Mouse (Mus musculus) ES-Bruce4 (cell line): ENCODE results near the gene Napsa. TPM values are rescaled to one million over a fixed set of nuclear protein-coding genes. Genes with fewer than 3 reads are reported as not detected.
A peak's percentile ranks its signal among the peaks of the same experiment; 100 is the strongest.

Source experiments
- H3K27ac ChIP-seq: 2 replicates; pipeline ENCODE4 v1.5.1; 2012; ENCODE audit warnings: low read length, inconsistent platforms; ENCODE audit not compliant: insufficient read depth
- H3K27me3 ChIP-seq: 2 replicates; pipeline ENCODE4 v1.6.1; 2012; ENCODE audit warnings: mild to moderate bottlenecking, low read length, inconsistent platforms; ENCODE audit not compliant: control insufficient read depth, poor library complexity, insufficient read depth, severe bottlenecking
- H3K36me3 ChIP-seq: 2 replicates; pipeline ENCODE4 v1.6.1; 2012; ENCODE audit warnings: inconsistent platforms, mild to moderate bottlenecking, low read length, moderate library complexity; ENCODE audit not compliant: control insufficient read depth, poor library complexity, insufficient read depth, severe bottlenecking
- H3K4me1 ChIP-seq: one replicate; pipeline ENCODE4 v1.8.1; 2011; ENCODE audit warnings: low read length; ENCODE audit not compliant: control insufficient read depth, insufficient read depth
- H3K4me3 ChIP-seq: 2 replicates; pipeline ENCODE4 v1.5.1; 2011; ENCODE audit warnings: low read depth, mild to moderate bottlenecking, low read length
- H3K9ac ChIP-seq: 2 replicates; pipeline ENCODE4 v1.6.1; 2012; ENCODE audit warnings: low read depth, mild to moderate bottlenecking, inconsistent platforms; ENCODE audit not compliant: poor library complexity, severe bottlenecking
- H3K9me3 ChIP-seq: replicated peaks from 2 replicates; pipeline ENCODE4 v1.6.1; 2012; ENCODE audit warnings: mild to moderate bottlenecking, low read length, inconsistent platforms; ENCODE audit not compliant: control insufficient read depth, poor library complexity, insufficient read depth, severe bottlenecking
- CTCF ChIP-seq: IDR thresholded peaks from one replicate; pipeline ENCODE4 v1.8.1; 2011; ENCODE audit warnings: low read depth, low read length
- EP300 ChIP-seq: IDR thresholded peaks from 2 replicates; pipeline ENCODE4 v1.6.1; 2011; ENCODE audit warnings: low read depth, low read length; ENCODE audit not compliant: insufficient read depth
- POLR2A ChIP-seq: IDR thresholded peaks from one replicate; pipeline ENCODE4 v1.8.1; 2011; ENCODE audit warnings: low read length; ENCODE audit not compliant: insufficient read depth
- polyA plus RNA-seq: library from polyadenylated mRNA; stranded (reverse); fragments of >200 nt; gene quantifications from 2 replicates; pipeline ENCODE4 v1.2.4, GENCODE M21; 2011; ENCODE audit warnings: low read depth; ENCODE audit not compliant: missing spikeins, insufficient read depth, insufficient read length

The Napsa gene
- polyA plus RNA-seq, 1 experiment, result 1.1 TPM

DNA sequence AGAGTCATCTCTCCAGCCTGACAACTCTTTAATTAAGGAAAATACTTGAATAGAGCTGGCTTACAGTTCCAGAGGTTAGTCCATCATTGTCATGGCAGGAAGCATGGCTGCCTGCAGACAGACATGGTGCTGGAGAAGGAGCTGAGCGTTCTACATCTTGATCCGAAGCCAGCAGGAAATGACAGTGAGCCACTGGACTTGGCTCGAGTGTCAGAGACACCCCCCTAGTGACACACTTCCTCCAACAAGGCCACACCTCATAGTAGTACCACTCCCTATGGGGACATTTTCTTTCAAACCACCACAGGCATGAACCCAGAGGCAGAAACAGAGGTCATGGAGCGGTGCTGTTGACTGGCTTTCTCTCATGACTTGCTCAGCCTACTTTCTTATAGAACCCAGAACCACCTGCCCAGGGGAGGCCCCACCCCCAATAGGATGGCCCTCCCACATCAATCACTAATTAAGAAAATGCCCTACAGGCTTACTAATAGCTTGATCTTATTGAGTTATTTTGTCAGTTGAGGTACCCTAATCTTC is 12.2 kb downstream of the Napsa start:
- Histone ChIP-seq H3K9me3 (no peaks in the 10 kb centered on the region), H3K27ac (no peak overlapping the region), H3K4me1 (no peaks in the 10 kb centered on the region), H3K36me3 (no peaks in the 10 kb centered on the region), H3K27me3 (no peaks in the 10 kb centered on the region), H3K9ac (no peak overlapping the region), H3K4me3 (no peak overlapping the region)
- TF ChIP-seq EP300 (no peak), CTCF (no peak), POLR2A (no peak)

DNA sequence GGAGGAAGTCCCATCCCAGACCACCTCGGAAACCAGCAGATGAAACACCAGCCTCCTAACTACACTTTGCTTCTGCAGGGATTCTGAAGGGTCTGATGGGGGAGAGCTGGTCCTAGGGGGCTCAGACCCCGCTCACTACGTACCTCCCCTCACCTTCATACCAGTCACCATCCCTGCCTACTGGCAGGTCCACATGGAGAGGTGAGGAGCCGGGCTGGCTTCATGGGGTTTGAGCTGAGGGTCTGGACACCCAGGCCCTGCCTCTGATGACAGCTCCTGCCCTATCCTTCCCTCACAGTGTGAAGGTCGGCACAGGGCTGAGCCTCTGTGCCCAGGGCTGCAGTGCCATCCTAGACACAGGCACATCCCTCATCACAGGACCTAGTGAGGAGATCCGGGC is 12.7 kb downstream of the Napsa start:
- no peaks in the 10 kb centered on the region for H3K27me3 ChIP-seq
- TF ChIP-seq POLR2A, result no peak
- no peak for TF ChIP-seq CTCF
- no peak for TF ChIP-seq EP300

DNA sequence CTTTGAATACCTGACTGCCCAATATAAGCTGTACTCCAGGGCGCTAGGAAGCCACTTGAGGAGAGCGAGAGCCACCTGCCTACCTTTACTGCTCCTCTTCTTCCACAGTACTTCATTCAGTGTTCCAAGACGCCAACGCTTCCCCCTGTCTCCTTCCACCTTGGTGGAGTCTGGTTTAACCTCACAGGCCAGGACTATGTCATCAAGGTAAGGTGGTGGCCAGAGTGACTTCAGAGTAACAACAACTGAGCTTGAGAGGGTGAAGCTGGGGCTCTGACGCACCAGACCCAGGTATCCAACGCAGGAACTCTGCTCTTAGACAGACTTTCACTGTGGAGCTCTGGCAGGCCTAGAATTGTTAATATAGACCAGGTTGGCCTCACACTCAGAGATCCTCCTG is 13.4 kb downstream of the Napsa start:
- TF ChIP-seq EP300 (no peak), POLR2A (no peak), CTCF (no peak)
- Histone ChIP-seq H3K4me3 (no peak overlapping the region), H3K27ac (no peak overlapping the region), H3K36me3 (no peaks in the 10 kb centered on the region), H3K27me3 (no peaks in the 10 kb centered on the region), H3K9me3 (no peaks in the 10 kb centered on the region), H3K4me1 (no peaks in the 10 kb centered on the region), H3K9ac (no peak overlapping the region)

More for the DNA sequence above, 12.7 kb downstream of the Napsa start:
- H3K9me3 ChIP-seq, result no peaks in the 10 kb centered on the region
- H3K4me3 ChIP-seq, result no peak overlapping the region
- H3K4me1 ChIP-seq, result no peaks in the 10 kb centered on the region
- H3K36me3 ChIP-seq, result no peaks in the 10 kb centered on the region
- H3K27ac ChIP-seq, result no peak overlapping the region
- no peak overlapping the region for H3K9ac ChIP-seq

DNA sequence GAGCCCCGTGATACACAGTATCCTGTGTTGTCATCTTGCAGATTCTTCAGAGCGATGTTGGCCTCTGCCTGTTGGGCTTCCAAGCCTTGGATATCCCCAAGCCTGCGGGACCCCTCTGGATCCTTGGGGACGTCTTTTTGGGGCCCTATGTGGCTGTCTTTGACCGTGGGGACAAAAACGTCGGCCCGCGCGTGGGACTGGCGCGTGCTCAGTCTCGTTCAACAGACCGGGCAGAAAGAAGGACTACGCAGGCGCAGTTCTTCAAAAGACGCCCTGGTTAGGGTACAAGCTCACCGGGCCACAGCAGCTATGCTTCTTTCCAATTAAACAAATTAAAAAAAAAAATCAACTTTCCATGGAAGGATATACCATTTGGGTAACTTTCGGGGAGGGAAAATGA is 14.3 kb downstream of the Napsa start:
- Histone ChIP-seq H3K9me3 (no peaks in the 10 kb centered on the region), H3K4me1 (no peaks in the 10 kb centered on the region), H3K27ac (no peak overlapping the region), H3K36me3 (no peaks in the 10 kb centered on the region), H3K27me3 (no peaks in the 10 kb centered on the region), H3K4me3 (peak overlapping the region; percentile 13), H3K9ac (0 out of 2 replicates have a peak overlapping the region, but pooled peaks have one; percentile 37)
- TF ChIP-seq CTCF, result no peak
- no peak for TF ChIP-seq EP300
- TF ChIP-seq POLR2A, result no peak

GRCm38 (mm10) chr7:44586930-44587329 is 14.8 kb downstream of the Napsa start:
- Histone ChIP-seq H3K9ac (peak overlapping the region; percentile 33; the same call in 1 of the 2 replicates), H3K4me3 (peak overlapping the region; percentile 53), H3K27me3 (no peaks in the 10 kb centered on the region), H3K27ac (no peak overlapping the region), H3K4me1 (no peaks in the 10 kb centered on the region), H3K36me3 (no peaks in the 10 kb centered on the region), H3K9me3 (no peaks in the 10 kb centered on the region)
- no peak for TF ChIP-seq POLR2A
- TF ChIP-seq EP300, result no peak
- TF ChIP-seq CTCF, result no peak

DNA sequence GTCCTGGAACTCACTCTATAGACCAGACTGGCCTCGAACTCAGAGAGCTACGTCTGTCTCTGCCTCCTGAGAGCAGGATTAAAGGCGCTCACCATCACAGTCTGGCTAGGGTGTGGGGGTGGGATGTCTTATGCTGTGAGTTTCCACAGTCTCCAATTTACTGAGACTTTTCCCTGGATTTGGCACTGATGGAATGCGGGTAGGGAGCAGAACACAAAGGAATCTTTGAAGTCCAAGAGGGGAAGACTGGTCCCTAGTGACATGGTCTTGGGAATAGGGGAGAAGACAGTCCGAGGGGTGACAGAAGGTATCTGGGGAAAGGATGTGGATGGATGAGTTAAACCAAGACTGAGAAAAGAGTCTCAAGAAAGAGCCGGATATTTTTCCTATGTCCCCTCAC is 15.5 kb downstream of the Napsa start:
- TF ChIP-seq CTCF (no peak), EP300 (no peak), POLR2A (no peak)
- Histone ChIP-seq H3K4me3 (peak overlapping the region; percentile 53), H3K9ac (peak overlapping the region; percentile 33), H3K36me3 (no peaks in the 10 kb centered on the region), H3K27me3 (no peaks in the 10 kb centered on the region), H3K9me3 (no peaks in the 10 kb centered on the region), H3K27ac (no peak overlapping the region), H3K4me1 (no peaks in the 10 kb centered on the region)
